ENCODE assay signal across 10 mouse cellular contexts in the genomic region with DNA sequence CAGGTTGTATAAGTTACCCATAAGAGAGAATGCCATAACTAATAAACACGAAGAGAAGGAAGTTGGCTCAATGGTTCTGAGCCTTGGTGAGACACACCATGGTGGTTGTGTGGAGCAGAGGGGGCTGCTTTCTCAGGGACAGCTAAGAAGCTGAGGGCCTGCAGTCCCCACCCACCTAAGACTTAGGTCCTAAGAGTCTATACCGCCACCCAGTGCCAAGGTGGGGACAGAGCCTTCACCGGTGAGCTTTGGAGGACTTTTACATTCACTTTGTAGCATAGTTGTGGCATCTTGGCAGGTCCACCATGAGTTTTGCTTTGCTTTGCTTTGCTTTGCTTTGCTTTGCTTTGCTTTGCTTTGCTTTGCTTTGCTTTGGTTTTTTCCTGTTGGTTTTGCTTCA.
A peak's percentile ranks its signal among the peaks of the same experiment; 100 is the strongest.
DNase-seq lines count a peak whose midpoint lies in the region; ATAC-seq and TF ChIP-seq lines count a peak whose summit lies in the region.
"Had no signal": no experiment of that assay in that cellular context is flagged by ENCODE, and none has a peak within 500 bp of the region (broad histone marks: within the 10 kb centered on the region; RNA-seq: fewer than 3 reads in every experiment).

No protein-coding gene starts in this region.

- TF ChIP-seq EP300 in heart, postnatal 0 days (IDR thresholded peaks at IDR 0.05; ENCODE audit: low read depth), result no peak

- DNase-seq in heart, postnatal 0 days (ENCODE audit: low spot score), result no peak
- peak; percentile 37 to 50 for DNase-seq in B cell, adult 2 months
- peak; percentile 32 for DNase-seq in T-cell, adult 2 months (ENCODE audit: low spot score)
- no peak for DNase-seq in gastrocnemius, postnatal 36 days
- no peak for DNase-seq in ovary, adult 18-20 months (ENCODE audit: low spot score)
- DNase-seq in left cerebral cortex, postnatal 36 days (ENCODE audit: low spot score in 2 of 2), result no peak
- DNase-seq: kidney, adult 11 months had no signal

- H3K27me3 ChIP-seq in heart, postnatal 0 days (ENCODE audit: control insufficient read depth, insufficient read depth, low read length), result no peaks in the 10 kb centered on the region
- H3K27me3 ChIP-seq in heart, embryonic 11.5 days (ENCODE audit: control insufficient read depth, insufficient read depth, low read length), result no peaks in the 10 kb centered on the region
- H3K27me3 ChIP-seq: heart, embryonic 15.5 days had no signal

- peak; percentile 44 for TF ChIP-seq CTCF in heart, postnatal 0 days (IDR thresholded peaks at IDR 0.05; ENCODE audit: low read depth)

- no peak overlapping the region for H3K27ac ChIP-seq in heart, postnatal 0 days (ENCODE audit: low read depth)
- H3K27ac ChIP-seq in heart, embryonic 11.5 days (ENCODE audit: low read depth, low read length), result no peak overlapping the region
- H3K27ac ChIP-seq: heart, embryonic 15.5 days had no signal

- 69% methylated on average over 3 of the region's 3 CpGs for WGBS in heart, postnatal 0 days
- 57% methylated on average over 3 of the region's 3 CpGs for WGBS in heart, embryonic 11.5 days (ENCODE audit: insufficient replicate concordance)

- H3K9me3 ChIP-seq in heart, postnatal 0 days (replicated peaks; ENCODE audit: control insufficient read depth, low read length), result no peaks in the 10 kb centered on the region
- H3K9me3 ChIP-seq in heart, embryonic 11.5 days (replicated peaks; ENCODE audit: control insufficient read depth, low read length), result no peaks in the 10 kb centered on the region
- H3K9me3 ChIP-seq: heart, embryonic 15.5 days had no signal

- H3K4me1 ChIP-seq in heart, postnatal 0 days (ENCODE audit: control insufficient read depth, insufficient read depth), result 0 out of 2 replicates have a peak, but pooled peaks cover 5% of the 10 kb centered on the region
- peaks cover 11% of the 10 kb centered on the region for H3K4me1 ChIP-seq in heart, embryonic 11.5 days (ENCODE audit: control insufficient read depth, insufficient read depth, low read length)

- H3K4me2 ChIP-seq in heart, postnatal 0 days (ENCODE audit: low read depth, low read length), result no peak overlapping the region
- no peak overlapping the region for H3K4me2 ChIP-seq in heart, embryonic 11.5 days
- H3K4me2 ChIP-seq: heart, embryonic 15.5 days had no signal

- H3K4me3 ChIP-seq in heart, postnatal 0 days (ENCODE audit: low read depth, low read length), result no peak overlapping the region
- H3K4me3 ChIP-seq in heart, embryonic 11.5 days (ENCODE audit: low read depth, low read length), result no peak overlapping the region
- H3K4me3 ChIP-seq: heart, embryonic 15.5 days had no signal

- ATAC-seq in heart, postnatal 0 days (ENCODE audit: insufficient read depth, low read depth), result no peak
- no peak for ATAC-seq in heart, embryonic 11.5 days (replicated peaks; ENCODE audit: insufficient number of reproducible peaks, low FRiP score, low TSS enrichment)
- ATAC-seq in neutrophil, adult 5-6 weeks (ENCODE audit: extremely low read depth, insufficient number of reproducible peaks, low FRiP score, poor library complexity, severe bottlenecking), result 0 out of 2 replicates have a peak, but pooled peaks have one; percentile 33

- H3K36me3 ChIP-seq in heart, postnatal 0 days (replicated peaks; ENCODE audit: control insufficient read depth, insufficient read depth, low read length), result no peaks in the 10 kb centered on the region; the same call in 1 of the 2 replicates
- H3K36me3 ChIP-seq in heart, embryonic 11.5 days (ENCODE audit: control insufficient read depth, insufficient read depth, low read length), result no peaks in the 10 kb centered on the region
- H3K36me3 ChIP-seq: heart, embryonic 15.5 days had no signal

- intact Hi-C loops in gastrocnemius, postnatal 36 days (cut with DNase I), result loop anchor here (5.0 kb wide), 1 partner anchor 432 kb away; no protein-coding TSS in a partner anchor
- intact Hi-C loops in left cerebral cortex, postnatal 36 days (cut with DNase I), result no loop called here

- no peak overlapping the region for H3K9ac ChIP-seq in heart, postnatal 0 days (replicated peaks; ENCODE audit: low read depth, low read length)
- H3K9ac ChIP-seq in heart, embryonic 11.5 days (ENCODE audit: low read depth, low read length), result no peak overlapping the region
- H3K9ac ChIP-seq: heart, embryonic 15.5 days had no signal

Comparison
In these comparisons a context has a peak if more than half of its experiments do, and no peak if none do; other contexts are left out.
1. DNase-seq: peak in B cell, adult 2 months (2 of 2) and T-cell, adult 2 months (single experiment); none in heart, postnatal 0 days (single experiment), gastrocnemius, postnatal 36 days (0 of 2), ovary, adult 18-20 months (single experiment) and left cerebral cortex, postnatal 36 days (0 of 2).